Mouse (Mus musculus) thymus, adult 2 months (tissue): ENCODE measurements around the gene Thoc5. TPM values are rescaled to one million over a fixed set of nuclear protein-coding genes. Genes with fewer than 3 reads are reported as not detected.

Experiments used
- DNase-seq: peaks from one replicate; pipeline ENCODE4 v3.0.0; 2021
- H3K27ac ChIP-seq: fragments of 200-500 bp; 2 replicates; pipeline ENCODE4 v1.5.1; 2012; ENCODE audit warnings: low read length, control low read depth; ENCODE audit not compliant: control insufficient read depth, insufficient read depth
- H3K27me3 ChIP-seq: fragments of 200-500 bp; 2 replicates; pipeline ENCODE4 v1.6.1; 2012; ENCODE audit warnings: mild to moderate bottlenecking, low read length, moderate library complexity, mixed read lengths; ENCODE audit not compliant: control insufficient read depth, insufficient read depth
- H3K36me3 ChIP-seq: fragments of 200-500 bp; 2 replicates; pipeline ENCODE4 v1.6.1; 2012; ENCODE audit warnings: mild to moderate bottlenecking, low read length, moderate library complexity; ENCODE audit not compliant: control insufficient read depth, insufficient read depth
- H3K4me1 ChIP-seq: fragments of 200-500 bp; replicated peaks from 2 replicates; pipeline ENCODE4 v1.6.1; 2012; ENCODE audit warnings: low read length; ENCODE audit not compliant: control insufficient read depth, insufficient read depth
- H3K4me3 ChIP-seq: fragments of 200-500 bp; 2 replicates; pipeline ENCODE4 v1.5.1; 2012; ENCODE audit warnings: mild to moderate bottlenecking, low read length, control low read depth, moderate library complexity; ENCODE audit not compliant: control insufficient read depth, insufficient read depth
- CTCF ChIP-seq: fragments of 200-500 bp; IDR thresholded peaks from 2 replicates; pipeline ENCODE4 v1.5.1; 2012; ENCODE audit warnings: mild to moderate bottlenecking, control low read depth, low read length, moderate library complexity, borderline replicate concordance; ENCODE audit not compliant: control insufficient read depth, poor library complexity, insufficient read depth; ENCODE audit errors: extremely low read depth
- POLR2A ChIP-seq: fragments of 200-500 bp; IDR thresholded peaks from 2 replicates; pipeline ENCODE4 v1.6.1; 2012; ENCODE audit warnings: mild to moderate bottlenecking, low read length, control low read depth, moderate library complexity; ENCODE audit not compliant: control insufficient read depth, poor library complexity, insufficient read depth; ENCODE audit errors: extremely low read depth
- WGBS: fragments of 180-500 bp; shearing (Covaris S2); methylation state at CpG from one replicate; pipeline ENCODE4 v1.1.7; 2018; 5-methylcytosine and 5-hydroxymethylcytosine counted together
- polyA plus RNA-seq: library from polyadenylated mRNA; depleted of rRNA; stranded (reverse); fragments of >200 nt; gene quantifications from 2 replicates; pipeline ENCODE4 v1.2.3, GENCODE M21; 2012

Thoc5 gene
- polyA plus RNA-seq, 1 experiment = 28.5 TPM

DNA sequence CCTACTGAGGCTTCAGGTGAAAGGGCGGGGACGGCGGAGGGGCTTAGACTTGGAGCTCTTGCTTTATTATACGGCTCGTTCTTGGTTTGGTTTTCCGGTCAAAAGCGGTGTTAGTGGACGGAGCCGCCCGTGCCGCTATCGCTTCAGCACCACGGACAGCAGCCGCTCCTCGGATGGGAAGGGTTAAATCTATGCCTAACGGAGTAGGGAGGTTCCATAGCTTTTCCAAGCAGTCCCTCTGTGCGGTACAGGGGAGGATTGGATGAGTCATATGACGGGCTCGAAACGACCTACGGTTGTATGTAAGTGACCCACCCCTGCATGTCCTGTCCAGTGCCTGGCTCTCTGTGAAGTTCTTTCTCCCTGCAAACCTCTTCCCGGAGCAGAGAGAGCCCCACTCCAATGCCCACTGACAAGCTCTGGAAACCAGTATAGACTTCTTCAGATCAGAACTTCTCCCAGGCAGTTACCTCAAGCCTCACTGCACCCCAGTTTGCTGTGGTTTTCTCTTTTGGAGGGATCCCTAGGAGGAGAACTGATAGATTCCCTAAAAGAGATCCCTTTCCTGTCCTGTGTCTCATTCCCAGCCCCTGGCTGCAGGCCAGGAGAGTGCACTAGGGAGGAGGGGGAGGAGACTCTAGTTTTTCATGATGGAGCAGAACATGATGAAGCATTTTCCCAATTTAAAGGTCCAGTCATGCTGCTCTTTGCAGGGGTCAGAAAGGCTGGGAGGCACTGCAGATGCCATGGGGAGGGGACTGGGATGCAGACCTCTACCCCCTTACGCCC, 54.3 kb downstream of the Thoc5 start:
- Histone ChIP-seq H3K27me3 (peaks cover 6% of the 10 kb centered on the region; the same call in 1 of the 2 replicates), H3K4me1 (peaks cover 14% of the 10 kb centered on the region), H3K4me3 (no peak overlapping the region), H3K36me3 (no peaks in the 10 kb centered on the region), H3K27ac (no peak overlapping the region)
- TF ChIP-seq POLR2A (no peak), CTCF (no peak)
- WGBS = 50% methylated on average over 23 of the region's 23 CpGs
- peak; percentile 16 for DNase-seq

DNA sequence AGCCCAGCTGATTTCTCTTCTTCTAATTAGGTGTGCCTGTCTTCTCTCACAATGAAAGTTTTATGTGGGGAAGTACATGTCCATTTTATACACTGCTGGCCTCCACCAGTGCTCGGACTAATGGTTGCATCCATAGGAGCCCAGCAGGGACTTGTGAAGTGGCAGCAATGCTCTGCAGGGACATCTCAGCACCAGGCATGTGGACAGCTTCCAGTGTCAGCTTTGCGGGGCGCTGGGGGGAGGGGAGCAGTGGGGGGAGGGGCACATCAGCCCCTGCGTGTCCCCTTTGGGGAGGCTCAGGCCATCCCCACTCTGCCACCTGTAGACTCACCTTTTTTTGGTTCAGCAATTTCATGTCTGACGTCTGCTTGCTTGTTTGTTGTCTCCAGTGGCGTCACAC, 58.3 kb downstream of the Thoc5 start:
- peaks cover 4% of the 10 kb centered on the region; the same call in 1 of the 2 replicates for H3K27me3 ChIP-seq
- peaks cover 3% of the 10 kb centered on the region; the same call in 1 of the 2 replicates for H3K4me1 ChIP-seq
- TF ChIP-seq CTCF (no peak), POLR2A (no peak)
- no peak overlapping the region for H3K27ac ChIP-seq
- WGBS = 54% methylated on average over 6 of the region's 6 CpGs
- H3K36me3 ChIP-seq = no peaks in the 10 kb centered on the region
- DNase-seq = no peak
- H3K4me3 ChIP-seq = no peak overlapping the region

DNA sequence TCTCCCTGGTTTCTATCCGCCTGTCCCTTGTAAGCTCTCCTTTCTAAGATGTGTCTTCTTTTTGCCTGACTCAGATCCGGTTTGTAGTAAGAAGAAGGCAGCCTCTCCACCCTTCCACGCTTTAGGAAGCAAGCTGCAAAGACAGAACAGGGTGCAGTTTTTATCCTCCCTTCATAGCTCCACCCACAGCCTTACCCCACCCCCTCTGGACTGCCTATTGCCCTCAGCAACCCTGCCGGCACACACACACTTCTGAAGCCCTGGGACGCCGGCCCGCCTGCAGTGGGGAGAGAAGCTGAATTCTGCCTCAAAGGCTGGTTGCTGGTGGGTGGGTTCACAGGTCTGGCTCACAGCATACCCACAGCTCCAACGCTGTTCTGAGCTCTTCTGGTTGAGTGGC, 58.8 kb downstream of the Thoc5 start:
- H3K36me3 ChIP-seq = no peaks in the 10 kb centered on the region
- no peak for TF ChIP-seq POLR2A
- no peak for TF ChIP-seq CTCF
- H3K4me3 ChIP-seq = no peak overlapping the region
- no peak overlapping the region for H3K27ac ChIP-seq
- 40% methylated on average over 8 of the region's 8 CpGs for WGBS
- H3K4me1 ChIP-seq = no peaks in the 10 kb centered on the region
- no peaks in the 10 kb centered on the region for H3K27me3 ChIP-seq
- DNase-seq = no peak

DNA sequence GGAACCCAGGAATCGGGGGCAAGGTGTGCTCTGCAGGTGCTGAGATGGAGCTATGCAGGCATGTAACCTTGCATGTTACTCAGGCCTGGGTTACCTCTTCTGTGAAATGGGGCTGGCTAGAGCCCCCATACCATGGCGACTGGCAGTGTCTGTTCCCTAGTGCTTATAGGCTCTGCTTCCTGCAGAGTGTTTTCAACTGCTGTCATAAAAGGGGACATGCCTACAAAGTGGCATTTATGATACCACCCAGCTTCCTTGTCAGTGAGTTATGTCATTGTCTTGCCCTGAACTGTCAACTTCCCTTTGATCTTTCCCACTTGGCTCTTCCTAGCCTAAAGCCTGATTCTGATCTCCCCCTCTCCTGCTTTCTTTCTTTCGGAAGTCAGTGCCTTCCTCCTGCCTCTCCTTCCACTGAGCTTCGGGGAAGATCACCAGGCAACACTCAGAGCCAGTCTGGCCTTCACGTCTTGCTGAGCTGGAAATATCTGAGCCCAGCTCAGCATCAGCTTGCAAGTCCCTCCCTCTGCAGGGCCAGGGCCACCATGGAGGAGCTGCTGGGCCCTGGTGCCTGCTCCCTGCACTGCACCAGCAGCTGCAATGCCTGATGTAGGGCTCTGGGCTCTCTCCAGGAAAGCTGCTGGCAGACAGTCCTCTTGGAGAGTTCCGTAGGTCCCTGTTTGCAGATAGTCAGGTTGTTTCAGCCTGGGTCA, 68.1 kb downstream of the Thoc5 start:
- 78% methylated on average over 6 of the region's 6 CpGs for WGBS
- Histone ChIP-seq H3K4me3 (no peak overlapping the region), H3K27ac (no peak overlapping the region), H3K36me3 (no peaks in the 10 kb centered on the region), H3K4me1 (no peaks in the 10 kb centered on the region), H3K27me3 (no peaks in the 10 kb centered on the region)
- TF ChIP-seq CTCF = no peak
- no peak for DNase-seq

DNA sequence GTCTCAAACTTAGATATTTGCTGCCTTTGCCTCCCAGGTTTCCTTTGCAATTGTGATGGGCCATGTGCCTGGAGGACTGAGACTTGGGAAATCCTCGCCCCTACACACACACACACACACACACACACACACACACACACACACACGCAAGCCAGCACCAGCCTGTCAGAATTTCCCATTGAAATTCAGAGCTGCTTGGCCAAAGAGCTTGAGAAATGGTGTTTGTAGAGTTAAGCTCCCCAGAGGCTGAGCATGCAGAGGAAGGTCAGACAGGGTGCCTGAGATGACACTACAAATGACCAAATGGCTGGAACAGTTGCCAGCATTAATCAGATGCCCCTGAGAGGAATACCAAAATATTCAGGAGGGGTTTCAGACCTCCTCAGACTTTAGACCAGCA, 71.2 kb downstream of the Thoc5 start:
- Histone ChIP-seq H3K27ac (no peak overlapping the region), H3K36me3 (no peaks in the 10 kb centered on the region), H3K27me3 (no peaks in the 10 kb centered on the region), H3K4me3 (no peak overlapping the region), H3K4me1 (no peaks in the 10 kb centered on the region)
- no peak for DNase-seq
- no peak for TF ChIP-seq CTCF
- no peak for TF ChIP-seq POLR2A
- 67% methylated on average over 2 of the region's 2 CpGs for WGBS

DNA sequence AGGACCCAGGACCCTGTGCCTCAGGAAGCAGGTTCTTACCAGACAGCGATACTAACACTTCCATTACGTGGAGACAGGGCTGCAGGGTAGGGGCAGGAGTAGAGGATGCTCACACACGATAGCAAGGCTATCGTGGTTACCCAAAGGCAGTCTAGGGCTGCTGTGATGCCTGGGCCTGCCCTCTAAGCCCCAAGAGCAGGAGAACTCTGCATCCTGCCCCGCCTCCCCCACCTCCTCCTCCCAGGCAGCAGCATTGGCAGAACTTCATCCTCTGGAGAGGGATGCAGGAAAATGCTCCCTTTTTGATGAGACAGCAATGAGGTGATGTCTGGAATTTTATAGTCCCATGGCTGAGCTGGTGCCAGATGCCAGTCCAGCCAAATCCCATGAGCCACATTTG, 71.8 kb downstream of the Thoc5 start:
- 57% methylated on average over 5 of the region's 5 CpGs for WGBS
- Histone ChIP-seq H3K4me1 (no peaks in the 10 kb centered on the region), H3K36me3 (no peaks in the 10 kb centered on the region), H3K4me3 (no peak overlapping the region), H3K27me3 (no peaks in the 10 kb centered on the region), H3K27ac (no peak overlapping the region)
- TF ChIP-seq CTCF (no peak), POLR2A (no peak)
- no peak for DNase-seq

DNA sequence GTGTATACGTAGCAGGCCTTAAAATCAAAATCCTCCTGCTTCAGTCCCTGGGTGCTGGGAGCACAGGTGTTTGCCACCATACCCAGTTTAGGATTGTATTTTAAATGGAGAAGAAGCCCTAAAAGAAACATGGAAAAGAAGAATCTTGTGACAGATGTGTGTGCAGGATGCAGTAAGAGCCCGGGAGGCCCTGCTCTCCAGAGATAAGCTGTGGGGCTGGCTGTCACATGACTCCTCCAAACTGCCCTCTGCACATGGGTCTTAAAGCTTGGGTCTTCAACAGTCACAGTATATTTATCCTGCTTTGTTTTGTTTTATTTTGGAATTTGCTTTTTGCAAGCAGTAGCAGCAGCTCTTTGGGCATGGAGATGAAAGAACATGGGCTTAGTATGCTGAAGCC, 72.4 kb downstream of the Thoc5 start:
- no peaks in the 10 kb centered on the region for H3K36me3 ChIP-seq
- no peak overlapping the region for H3K27ac ChIP-seq
- H3K4me1 ChIP-seq = no peaks in the 10 kb centered on the region
- no peaks in the 10 kb centered on the region for H3K27me3 ChIP-seq
- H3K4me3 ChIP-seq = no peak overlapping the region
- TF ChIP-seq POLR2A = no peak
- no peak for TF ChIP-seq CTCF
- WGBS = 68% methylated on average over 2 of the region's 2 CpGs
- DNase-seq = no peak
